7 mouse cellular contexts compared by ENCODE assay signal in genomic region chr6:17842759-17843158, GRCm38 (mm10).
DNase-seq lines count a peak whose midpoint lies in the region; ATAC-seq and TF ChIP-seq lines count a peak whose summit lies in the region.

No protein-coding gene starts in this region.

- no peaks in the 10 kb centered on the region for H3K4me1 ChIP-seq in MEL (ENCODE audit: control insufficient read depth in 1 of 2, insufficient read depth in 2 of 2, low read length in 2 of 2)
- H3K4me1 ChIP-seq in limb, embryonic 14.5 days (ENCODE audit: control insufficient read depth, insufficient read depth, low read length): peaks cover 2% of the 10 kb centered on the region; the same call in 1 of the 2 replicates

- TF ChIP-seq RAD21 in MEL (IDR thresholded peaks at IDR 0.05; ENCODE audit: low read depth, low read length): peak; percentile 88

- 32% methylated on average over 3 of the region's 3 CpGs for WGBS in limb, embryonic 14.5 days

- H3K4me2 ChIP-seq in limb, embryonic 14.5 days (replicated peaks; ENCODE audit: low read depth, low read length, severe bottlenecking): no peak overlapping the region

- no peak overlapping the region for H3K9ac ChIP-seq in MEL (ENCODE audit: control insufficient read depth, low read depth, low read length, poor library complexity, severe bottlenecking)
- no peak overlapping the region for H3K9ac ChIP-seq in limb, embryonic 14.5 days (ENCODE audit: low read depth, low read length, severe bottlenecking)

- H3K27me3 ChIP-seq in MEL (ENCODE audit: control insufficient read depth in 1 of 2, insufficient read depth in 2 of 2, low read length in 2 of 2): no peaks in the 10 kb centered on the region
- H3K27me3 ChIP-seq in limb, embryonic 14.5 days (ENCODE audit: control insufficient read depth, insufficient read depth, low read length): no peaks in the 10 kb centered on the region

- H3K79me2 ChIP-seq in MEL (ENCODE audit: control insufficient read depth, insufficient read depth, low read length, poor library complexity): no peaks in the 10 kb centered on the region

- no peak for TF ChIP-seq POLR2A in MEL (IDR thresholded peaks at IDR 0.05; ENCODE audit: control insufficient read depth in 1 of 2, insufficient read depth in 1 of 2, low read depth in 1 of 2, low read length in 2 of 2, poor library complexity in 1 of 2)
- TF ChIP-seq POLR2A in limb, embryonic 14.5 days (IDR thresholded peaks at IDR 0.05; ENCODE audit: borderline replicate concordance, extremely low read depth, insufficient read depth, insufficient read length): no peak

- no peak overlapping the region for H3K27ac ChIP-seq in MEL (ENCODE audit: control insufficient read depth, low read depth, low read length)
- no peak overlapping the region for H3K27ac ChIP-seq in limb, embryonic 14.5 days (replicated peaks; ENCODE audit: low read depth, low read length)

- H3K36me3 ChIP-seq in MEL (ENCODE audit: control insufficient read depth in 1 of 2, insufficient read depth in 2 of 2, low read length in 2 of 2): peaks cover 3 to 4% of the 10 kb centered on the region in 2 experiments; a peak in 3 of 4 replicates
- no peaks in the 10 kb centered on the region; the same call in 1 of the 2 replicates for H3K36me3 ChIP-seq in limb, embryonic 14.5 days (ENCODE audit: control insufficient read depth, insufficient read depth, low read length)

- no peak for TF ChIP-seq EP300 in MEL (IDR thresholded peaks at IDR 0.05; ENCODE audit: low read depth in 1 of 2, low read length in 2 of 2)

- ATAC-seq in limb, embryonic 14.5 days (ENCODE audit: low FRiP score, low read depth): no peak

- H3K9me3 ChIP-seq in MEL (replicated peaks; ENCODE audit: insufficient read depth, low read length): no peaks in the 10 kb centered on the region
- H3K9me3 ChIP-seq in limb, embryonic 14.5 days (ENCODE audit: control insufficient read depth, low read length): no peaks in the 10 kb centered on the region

- peak in 2 of 3 experiments; percentile 36 to 82; a peak in 3 of 6 replicates for TF ChIP-seq CTCF in MEL (IDR thresholded peaks at IDR 0.05 in 2 of 3, conservative IDR thresholded peaks at IDR 0.05 in 1 of 3; ENCODE audit: control insufficient read depth in 1 of 3, insufficient read depth in 1 of 3, low read depth in 2 of 3, low read length in 3 of 3, poor library complexity in 1 of 3, severe bottlenecking in 1 of 3)

- peak; percentile 56 to 73 for DNase-seq in left cerebral cortex, adult 18-20 months (ENCODE audit: low spot score in 2 of 2)
- no peak for DNase-seq in left cerebral cortex, adult 11 months (ENCODE audit: low spot score)
- DNase-seq in MEL (ENCODE audit: low read depth, low spot score): peak; percentile 75
- peak; percentile 60 for DNase-seq in adrenal gland, postnatal 10 days
- DNase-seq in fibroblast of lung, adult 2 months (ENCODE audit: low read depth): peak; percentile 36
- DNase-seq in limb, embryonic 14.5 days (ENCODE audit: low spot score): peak; percentile 75
- peak; percentile 37 to 74 for DNase-seq in spleen, postnatal 10 days (ENCODE audit: low spot score in 2 of 2)

- no peak overlapping the region for H3K4me3 ChIP-seq in MEL (ENCODE audit: control insufficient read depth in 1 of 2, insufficient read depth in 1 of 2, low read depth in 2 of 2, low read length in 2 of 2)
- H3K4me3 ChIP-seq in limb, embryonic 14.5 days (replicated peaks; ENCODE audit: low read length): no peak overlapping the region

TF ChIP-seq in MEL, 35 proteins besides CTCF, POLR2A, EP300 and RAD21:
- TF ChIP-seq GABPA (IDR thresholded peaks at IDR 0.05; ENCODE audit: low read depth, low read length) (no peak), SMC3 (IDR thresholded peaks at IDR 0.05; ENCODE audit: low read depth, low read length) (peak; percentile 86), GATA1 (IDR thresholded peaks at IDR 0.05; ENCODE audit: low read depth, low read length) (0 out of 2 replicates have a peak, but pooled peaks have one; percentile 36), ZC3H11A (IDR thresholded peaks at IDR 0.05; ENCODE audit: low read depth, low read length) (peak; percentile 72), TCF12 (IDR thresholded peaks at IDR 0.05; ENCODE audit: low read depth, low read length) (no peak), JUND (IDR thresholded peaks at IDR 0.05; ENCODE audit: low read depth, low read length) (no peak), POLR2AphosphoS2 (IDR thresholded peaks at IDR 0.05; ENCODE audit: low read length) (no peak), ZKSCAN1 (IDR thresholded peaks at IDR 0.05; ENCODE audit: low read depth, low read length) (no peak), SIN3A (IDR thresholded peaks at IDR 0.05; ENCODE audit: low read length) (no peak), NELFE (IDR thresholded peaks at IDR 0.05; ENCODE audit: low read depth, low read length) (no peak), ZMIZ1 (IDR thresholded peaks at IDR 0.05; ENCODE audit: low read depth, low read length) (no peak)
